Mouse (Mus musculus) embryonic facial prominence, embryonic 15.5 days (tissue): Measurements from ENCODE around the gene Col5a2. TPM values are rescaled to one million over a fixed set of nuclear protein-coding genes. Genes with fewer than 3 reads are reported as not detected.

Source experiments
- ATAC-seq: fragments of 200-750 bp; cut with Nextera tagmentation; 2 replicates; pipeline ENCODE4 v1.8.0; 2017; ENCODE audit warnings: low read depth, moderate TSS enrichment; ENCODE audit not compliant: insufficient number of reproducible peaks, low FRiP score, low TSS enrichment
- H3K27ac ChIP-seq: fragments of 300-500 bp; sonication (generic); replicated peaks from 2 replicates; pipeline ENCODE4 v1.5.1; 2015; ENCODE audit warnings: mild to moderate bottlenecking, inconsistent platforms
- H3K27me3 ChIP-seq: fragments of 300-500 bp; sonication (generic); 2 replicates; pipeline ENCODE4 v1.6.1; 2015; ENCODE audit warnings: inconsistent platforms
- H3K36me3 ChIP-seq: fragments of 300-500 bp; sonication (generic); 2 replicates; pipeline ENCODE4 v1.6.1; 2015; ENCODE audit warnings: mild to moderate bottlenecking, inconsistent platforms
- H3K4me1 ChIP-seq: fragments of 300-500 bp; sonication (generic); 2 replicates; pipeline ENCODE4 v1.6.1; 2015; ENCODE audit warnings: inconsistent platforms
- H3K4me2 ChIP-seq: fragments of 300-500 bp; sonication (generic); replicated peaks from 2 replicates; pipeline ENCODE4 v1.6.1; 2015; ENCODE audit warnings: mild to moderate bottlenecking, inconsistent platforms
- H3K4me3 ChIP-seq: fragments of 300-500 bp; sonication (generic); replicated peaks from 2 replicates; pipeline ENCODE4 v1.5.1; 2015; ENCODE audit warnings: mild to moderate bottlenecking, inconsistent platforms
- H3K9ac ChIP-seq: fragments of 300-500 bp; sonication (generic); 2 replicates; pipeline ENCODE4 v1.6.1; 2015; ENCODE audit warnings: inconsistent platforms
- H3K9me3 ChIP-seq: fragments of 300-500 bp; sonication (generic); replicated peaks from 2 replicates; pipeline ENCODE4 v1.6.1; 2016; ENCODE audit warnings: inconsistent platforms
- WGBS: fragments of 180-500 bp; shearing (Covaris S2); methylation state at CpG from one replicate; pipeline ENCODE4 v1.1.7; 2015; 5-methylcytosine and 5-hydroxymethylcytosine counted together
- polyA plus RNA-seq: library from polyadenylated mRNA; unstranded; fragments of >200 nt; fragmentation: Nextera tagmentation; extraction: Ambion mirVana; gene quantifications from 2 replicates; pipeline ENCODE4 v1.2.1, GENCODE M21; 2015

Col5a2 gene
- polyA plus RNA-seq, 1 experiment from 2014 or later, result 178 TPM

DNA sequence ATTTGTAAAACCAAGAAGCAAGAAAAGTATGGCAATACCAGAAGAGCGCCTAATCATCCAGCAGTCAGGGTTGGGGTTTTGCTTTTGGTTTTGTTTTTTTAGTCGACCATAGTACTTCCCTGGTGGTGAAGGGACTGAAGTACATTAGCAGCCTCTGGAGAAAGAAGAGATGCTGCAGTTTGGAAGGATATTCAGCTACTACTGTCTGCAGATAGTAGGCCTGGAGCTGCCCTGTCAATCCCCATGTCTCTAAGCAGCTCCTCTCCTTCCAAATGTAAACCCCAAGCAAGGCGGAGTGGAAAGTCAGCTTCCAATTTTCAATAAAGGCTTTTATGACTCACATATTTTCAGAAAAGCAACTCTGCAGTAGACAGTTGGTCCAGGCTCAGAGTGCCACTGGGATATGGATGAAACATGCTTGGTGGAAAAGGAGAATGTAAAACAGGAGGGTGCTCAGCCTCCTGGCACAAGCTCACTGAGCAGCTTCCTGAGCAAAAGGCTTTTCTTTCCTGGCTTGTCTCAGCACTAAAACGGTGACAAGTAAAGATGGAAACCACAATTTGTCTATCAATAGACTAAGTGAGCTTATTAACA lies 10.9 kb downstream of the Col5a2 start:
- Histone ChIP-seq H3K4me1 (0 out of 2 replicates have a peak, but pooled peaks cover 5% of the 10 kb centered on the region), H3K4me3 (no peak overlapping the region), H3K27me3 (no peaks in the 10 kb centered on the region), H3K9me3 (no peaks in the 10 kb centered on the region), H3K4me2 (no peak overlapping the region), H3K36me3 (no peaks in the 10 kb centered on the region), H3K9ac (no peak overlapping the region), H3K27ac (no peak overlapping the region)
- 69% methylated on average over 4 of the region's 4 CpGs for WGBS
- no peak for ATAC-seq

- ATAC-seq, result no peak
- Histone ChIP-seq H3K27ac (no peak overlapping the region), H3K4me1 (0 out of 2 replicates have a peak, but pooled peaks cover 5% of the 10 kb centered on the region), H3K27me3 (no peaks in the 10 kb centered on the region), H3K36me3 (no peaks in the 10 kb centered on the region), H3K4me2 (no peak overlapping the region), H3K4me3 (no peak overlapping the region), H3K9ac (no peak overlapping the region), H3K9me3 (no peaks in the 10 kb centered on the region)
- 75% methylated on average over 1 of the region's 1 CpGs for WGBS
Measured at GRCm38 (mm10) chr1:45490451-45490850, 12.6 kb downstream of the Col5a2 start.

- Histone ChIP-seq H3K9me3 (no peaks in the 10 kb centered on the region), H3K9ac (no peak overlapping the region), H3K27me3 (no peaks in the 10 kb centered on the region), H3K4me3 (no peak overlapping the region), H3K4me1 (0 out of 2 replicates have a peak, but pooled peaks cover 5% of the 10 kb centered on the region), H3K4me2 (no peak overlapping the region), H3K36me3 (no peaks in the 10 kb centered on the region), H3K27ac (no peak overlapping the region)
- no peak for ATAC-seq
- 87% methylated on average over 1 of the region's 1 CpGs for WGBS
Measured at GRCm38 (mm10) chr1:45488291-45488690, 14.8 kb downstream of the Col5a2 start.

DNA sequence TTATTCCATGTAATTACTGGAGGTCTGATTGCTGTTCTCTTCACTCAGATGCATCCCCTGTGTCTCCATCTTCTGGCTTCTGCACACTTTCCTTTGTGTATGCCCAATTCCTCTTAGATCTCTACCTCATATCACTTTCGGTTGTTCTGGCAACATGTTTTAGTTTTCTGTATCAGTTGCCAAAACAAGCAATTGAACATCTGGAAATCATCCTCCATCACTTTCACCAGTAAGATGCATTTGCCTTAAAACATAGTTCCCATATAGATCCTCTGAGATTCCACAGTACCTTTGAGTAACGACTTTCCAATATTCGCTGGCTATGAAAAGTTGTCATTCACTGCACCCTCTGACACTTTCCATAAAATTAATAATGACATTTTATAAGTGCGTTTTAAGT lies 20.1 kb downstream of the Col5a2 start:
- Histone ChIP-seq H3K36me3 (no peaks in the 10 kb centered on the region), H3K4me3 (no peak overlapping the region), H3K9ac (no peak overlapping the region), H3K27me3 (no peaks in the 10 kb centered on the region), H3K9me3 (no peaks in the 10 kb centered on the region), H3K4me2 (no peak overlapping the region), H3K27ac (no peak overlapping the region), H3K4me1 (peaks cover 3% of the 10 kb centered on the region; the same call in 1 of the 2 replicates)
- 68% methylated on average over 4 of the region's 4 CpGs for WGBS
- ATAC-seq, result no peak

DNA sequence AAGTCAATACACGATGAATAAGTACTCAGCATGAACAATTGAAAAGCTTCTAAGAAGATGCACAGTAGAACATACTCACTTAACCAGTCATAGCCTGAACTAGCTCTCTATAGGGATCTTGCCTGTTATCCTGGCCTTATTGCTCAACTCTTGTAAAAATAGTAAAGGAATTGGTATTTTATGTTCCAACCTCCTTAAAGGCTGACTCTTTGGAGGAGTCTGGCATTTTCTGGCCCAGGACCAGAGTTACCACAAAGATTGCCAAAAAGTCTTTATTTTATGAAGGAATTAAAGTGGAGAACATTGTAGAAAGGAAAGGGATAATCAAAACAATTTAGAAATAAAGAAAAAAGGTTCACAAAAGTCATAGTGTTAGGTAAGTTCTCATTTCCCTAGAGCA lies 21.2 kb downstream of the Col5a2 start:
- H3K4me2 ChIP-seq, result no peak overlapping the region
- no peak for ATAC-seq
- H3K4me1 ChIP-seq, result peaks cover 3% of the 10 kb centered on the region; the same call in 1 of the 2 replicates
- H3K27me3 ChIP-seq, result no peaks in the 10 kb centered on the region
- no peaks in the 10 kb centered on the region for H3K36me3 ChIP-seq
- WGBS, result 81% methylated on average over 1 of the region's 1 CpGs
- H3K9ac ChIP-seq, result no peak overlapping the region
- no peak overlapping the region for H3K27ac ChIP-seq
- H3K4me3 ChIP-seq, result no peak overlapping the region
- H3K9me3 ChIP-seq, result no peaks in the 10 kb centered on the region

DNA sequence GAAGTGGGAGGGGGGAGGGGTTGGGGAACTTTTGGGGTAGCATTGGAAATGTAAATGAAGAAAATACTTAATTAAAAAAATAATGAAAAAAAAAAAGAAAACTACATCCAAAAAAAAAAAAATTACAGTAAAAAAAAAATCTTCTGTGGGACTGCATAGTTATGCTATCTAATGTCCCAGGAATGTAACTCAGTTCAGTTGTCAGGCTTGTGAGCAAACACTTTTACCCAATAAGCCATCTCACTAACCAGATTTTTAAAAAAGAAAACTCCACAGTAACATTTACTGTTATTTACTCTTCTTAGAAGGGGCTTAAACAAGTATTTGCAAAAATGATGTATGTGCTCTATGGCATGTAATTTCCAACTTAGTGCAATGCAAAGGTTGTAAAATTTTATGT lies 24.0 kb downstream of the Col5a2 start:
- Histone ChIP-seq H3K9ac (no peak overlapping the region), H3K9me3 (no peaks in the 10 kb centered on the region), H3K36me3 (no peaks in the 10 kb centered on the region), H3K27me3 (no peaks in the 10 kb centered on the region), H3K4me3 (no peak overlapping the region), H3K4me1 (peaks cover 3% of the 10 kb centered on the region; the same call in 1 of the 2 replicates), H3K4me2 (no peak overlapping the region), H3K27ac (no peak overlapping the region)
- no peak for ATAC-seq

DNA sequence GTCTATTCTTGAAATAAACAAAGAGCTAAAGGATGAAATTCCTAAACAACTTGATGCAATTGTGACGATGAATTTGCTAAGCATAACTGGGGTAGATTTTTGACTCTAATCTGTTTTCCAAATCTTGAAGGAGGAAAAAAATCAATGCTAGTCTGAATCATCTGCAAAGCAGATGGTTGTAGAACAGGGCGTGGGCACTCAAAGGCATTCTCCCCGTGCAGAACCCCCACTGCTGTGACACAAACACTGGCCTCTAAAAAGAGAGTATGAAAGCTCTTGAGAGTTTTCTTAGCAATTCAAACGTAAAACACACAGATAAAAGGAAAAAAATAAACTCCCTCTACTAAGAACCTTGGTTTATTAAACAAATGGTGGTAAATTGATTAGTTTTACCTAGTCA lies 30.3 kb downstream of the Col5a2 start:
- no peaks in the 10 kb centered on the region for H3K36me3 ChIP-seq
- H3K27me3 ChIP-seq, result no peaks in the 10 kb centered on the region
- no peak overlapping the region for H3K9ac ChIP-seq
- H3K4me2 ChIP-seq, result no peak overlapping the region
- H3K4me1 ChIP-seq, result peaks cover 6% of the 10 kb centered on the region
- H3K4me3 ChIP-seq, result no peak overlapping the region
- ATAC-seq, result no peak
- WGBS, result 18% methylated on average over 4 of the region's 4 CpGs
- peak overlapping the region; percentile 17; the same call in 1 of the 2 replicates for H3K27ac ChIP-seq
- no peaks in the 10 kb centered on the region for H3K9me3 ChIP-seq

DNA sequence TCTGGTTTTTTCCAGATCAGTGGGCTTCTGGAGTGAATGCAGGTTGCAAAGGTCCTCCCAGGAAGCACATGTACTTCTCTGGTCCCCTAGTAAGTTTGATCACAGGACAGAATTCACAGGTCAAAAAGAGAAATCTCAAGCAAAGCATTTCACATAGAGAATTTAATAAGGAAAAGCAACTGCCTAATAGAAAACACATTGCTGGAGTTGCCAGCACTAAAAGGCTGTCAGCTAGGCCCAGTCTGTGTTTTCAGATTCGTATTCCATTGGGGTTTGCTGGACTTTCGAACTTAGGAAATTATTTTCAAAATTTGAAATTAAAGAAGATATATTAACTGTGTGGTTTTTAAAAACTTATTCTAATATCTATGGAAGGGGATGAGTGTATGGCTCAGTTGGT lies 42.3 kb downstream of the Col5a2 start:
- Histone ChIP-seq H3K9ac (no peak overlapping the region), H3K36me3 (no peaks in the 10 kb centered on the region), H3K27me3 (no peaks in the 10 kb centered on the region), H3K9me3 (no peaks in the 10 kb centered on the region), H3K4me1 (no peaks in the 10 kb centered on the region), H3K27ac (no peak overlapping the region), H3K4me3 (no peak overlapping the region), H3K4me2 (no peak overlapping the region)
- no peak for ATAC-seq
- 52% methylated on average over 2 of the region's 2 CpGs for WGBS

DNA sequence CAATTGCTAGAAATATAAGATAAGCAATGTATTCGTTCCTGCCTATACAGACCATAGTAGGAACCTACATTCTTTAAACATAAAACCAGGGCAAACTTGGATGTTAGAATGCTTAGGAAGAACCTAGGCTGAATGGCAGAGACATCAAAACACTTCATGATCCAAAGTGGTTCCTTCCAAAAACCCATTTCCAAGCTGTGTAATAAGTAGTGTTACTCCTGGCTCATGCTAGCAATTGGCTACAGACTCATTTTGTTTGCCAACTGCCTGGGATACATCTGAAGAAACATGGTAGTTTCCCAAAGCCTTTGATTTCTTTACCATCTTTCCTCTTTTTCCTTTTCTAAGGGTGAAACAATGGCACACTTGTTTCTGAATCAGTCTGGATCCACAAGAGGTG lies 47.3 kb downstream of the Col5a2 start:
- Histone ChIP-seq H3K4me1 (no peaks in the 10 kb centered on the region), H3K9me3 (no peaks in the 10 kb centered on the region), H3K27me3 (no peaks in the 10 kb centered on the region), H3K27ac (no peak overlapping the region), H3K4me3 (no peak overlapping the region), H3K4me2 (no peak overlapping the region), H3K9ac (no peak overlapping the region), H3K36me3 (no peaks in the 10 kb centered on the region)
- WGBS, result 94% methylated on average over 1 of the region's 1 CpGs
- ATAC-seq, result no peak

DNA sequence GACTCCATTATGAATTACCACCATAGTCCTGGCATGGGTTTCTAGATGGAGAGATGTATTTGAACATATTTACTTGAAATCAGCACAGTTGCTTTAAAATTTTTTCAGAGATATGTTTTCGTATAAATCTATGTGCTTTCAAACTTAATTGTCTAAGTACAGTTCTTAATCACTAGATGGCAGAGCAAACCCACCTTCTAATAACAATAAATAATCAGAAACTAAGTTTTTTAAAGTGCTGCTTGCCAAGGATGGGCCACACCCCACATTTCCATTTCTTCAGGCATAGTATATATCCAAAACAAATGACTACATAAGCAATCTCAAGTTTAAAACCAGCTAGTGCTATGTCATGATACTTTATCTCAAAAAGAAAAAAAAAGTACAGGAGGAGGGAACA lies 54.2 kb downstream of the Col5a2 start:
- Histone ChIP-seq H3K9ac (no peak overlapping the region), H3K36me3 (no peaks in the 10 kb centered on the region), H3K9me3 (no peaks in the 10 kb centered on the region), H3K4me2 (no peak overlapping the region), H3K4me1 (no peaks in the 10 kb centered on the region), H3K4me3 (no peak overlapping the region), H3K27me3 (no peaks in the 10 kb centered on the region), H3K27ac (no peak overlapping the region)
- 76% methylated on average over 1 of the region's 1 CpGs for WGBS
- no peak for ATAC-seq

DNA sequence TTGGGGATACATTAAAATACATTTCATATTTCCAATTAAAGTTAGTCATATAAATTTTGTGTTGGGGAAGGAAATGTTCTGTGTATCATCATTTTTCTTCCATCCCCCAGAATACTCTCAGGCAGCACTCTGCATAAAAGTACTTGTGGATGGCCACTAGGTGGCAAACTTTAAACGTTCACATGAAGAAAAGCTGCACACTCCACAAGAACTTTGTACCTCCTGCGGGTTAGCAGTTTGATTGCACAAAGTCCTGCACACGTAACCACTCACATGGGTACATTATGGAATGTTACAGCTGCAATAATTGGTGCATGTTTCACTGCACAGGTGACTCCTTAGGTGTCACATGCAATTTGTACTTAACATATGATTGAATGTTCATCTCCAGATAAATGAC lies 71.2 kb downstream of the Col5a2 start:
- Histone ChIP-seq H3K9me3 (peaks cover 5% of the 10 kb centered on the region; the same call in 1 of the 2 replicates), H3K36me3 (peaks cover 25% of the 10 kb centered on the region), H3K27me3 (no peaks in the 10 kb centered on the region), H3K4me3 (no peak overlapping the region), H3K4me2 (no peak overlapping the region), H3K9ac (no peak overlapping the region), H3K4me1 (no peaks in the 10 kb centered on the region), H3K27ac (no peak overlapping the region)
- WGBS, result 14% methylated on average over 3 of the region's 3 CpGs
- ATAC-seq, result no peak

GRCm38 (mm10) chr1:45430520-45430919 lies 72.6 kb downstream of the Col5a2 start:
- Histone ChIP-seq H3K9me3 (peaks cover 5% of the 10 kb centered on the region; the same call in 1 of the 2 replicates), H3K4me1 (no peaks in the 10 kb centered on the region), H3K9ac (no peak overlapping the region), H3K4me2 (no peak overlapping the region), H3K4me3 (no peak overlapping the region), H3K36me3 (peaks cover 28% of the 10 kb centered on the region), H3K27me3 (no peaks in the 10 kb centered on the region), H3K27ac (no peak overlapping the region)
- ATAC-seq, result no peak
- 81% methylated on average over 4 of the region's 4 CpGs for WGBS
